Mouse (Mus musculus): ENCODE data around the gene Fbxw7. TPM values are rescaled to one million over a fixed set of nuclear protein-coding genes. Genes with fewer than 3 reads are reported as not detected.

Gene Fbxw7
- polyA plus RNA-seq, 1 experiment: 11.6 TPM

DNA sequence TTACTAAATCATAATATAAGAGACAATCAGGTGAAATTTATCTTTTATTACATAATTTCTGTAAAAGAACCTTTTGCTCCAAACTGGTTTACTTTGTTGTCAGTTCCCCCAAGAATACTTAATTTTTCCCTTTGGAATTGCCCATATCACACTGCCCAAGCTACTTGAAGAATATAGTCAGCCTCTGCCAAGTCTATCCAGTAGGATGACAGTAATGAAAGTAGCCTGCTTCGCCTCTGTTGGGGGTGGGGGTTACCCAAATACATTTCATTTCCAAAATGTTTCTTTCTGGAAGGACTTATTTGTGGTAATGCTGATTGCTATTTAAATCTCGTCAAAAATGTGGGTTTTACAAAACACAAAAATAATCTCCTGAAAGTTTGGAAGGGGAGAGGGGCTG lies 136.6 kb downstream of the Fbxw7 start:
- no peak for DNase-seq (ENCODE audit: low spot score)

DNA sequence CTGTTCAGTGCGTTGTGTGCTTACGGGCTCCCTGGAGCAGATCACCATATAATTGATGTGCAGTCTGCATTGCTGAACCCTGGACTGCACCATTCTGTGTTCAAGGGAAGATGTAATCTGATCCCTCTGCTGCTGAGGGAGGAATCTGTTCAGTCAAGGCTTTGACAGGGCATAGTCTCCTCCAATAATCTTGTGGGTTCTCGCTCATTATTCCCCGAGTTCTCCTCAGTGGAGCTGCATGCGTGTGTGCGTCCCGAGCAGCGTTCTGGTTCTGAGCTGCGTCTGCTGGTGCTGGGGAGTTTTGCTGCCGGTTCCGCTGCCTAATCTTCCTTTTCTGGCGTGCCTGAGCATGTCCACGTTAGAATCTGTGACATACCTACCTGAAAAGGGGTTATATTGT lies 137.1 kb downstream of the Fbxw7 start:
- peak; percentile 28 for DNase-seq (ENCODE audit: low spot score)

DNA sequence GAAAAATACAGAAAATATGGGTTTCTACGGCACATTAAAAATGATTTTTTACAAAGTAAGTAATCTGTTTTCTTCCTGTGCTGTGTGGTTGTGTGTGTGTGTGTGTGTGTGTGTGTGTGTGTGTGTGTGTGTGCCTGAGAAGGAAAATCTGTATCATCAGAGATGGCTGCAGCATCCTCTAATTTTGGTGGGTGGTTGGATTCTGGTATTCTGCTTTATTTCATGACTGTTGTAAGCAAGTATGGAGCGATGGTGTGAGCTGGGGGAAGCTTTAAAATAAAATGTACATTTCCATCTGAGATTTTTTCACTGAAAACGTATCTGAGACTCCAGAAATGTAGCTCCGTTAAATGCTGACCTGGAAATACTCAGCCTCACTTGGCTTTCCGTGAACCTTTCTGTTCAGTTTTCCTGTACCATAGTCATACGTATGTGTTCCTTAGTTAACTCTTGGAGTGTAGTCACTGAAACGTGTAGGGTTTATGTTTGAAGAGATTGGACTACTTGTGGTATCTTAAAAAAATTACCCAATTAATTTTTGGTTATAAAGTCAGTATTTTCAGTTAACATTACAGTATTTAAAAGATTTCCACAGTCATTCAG lies 137.6 kb downstream of the Fbxw7 start:
- no peak for DNase-seq (ENCODE audit: low spot score)

DNA sequence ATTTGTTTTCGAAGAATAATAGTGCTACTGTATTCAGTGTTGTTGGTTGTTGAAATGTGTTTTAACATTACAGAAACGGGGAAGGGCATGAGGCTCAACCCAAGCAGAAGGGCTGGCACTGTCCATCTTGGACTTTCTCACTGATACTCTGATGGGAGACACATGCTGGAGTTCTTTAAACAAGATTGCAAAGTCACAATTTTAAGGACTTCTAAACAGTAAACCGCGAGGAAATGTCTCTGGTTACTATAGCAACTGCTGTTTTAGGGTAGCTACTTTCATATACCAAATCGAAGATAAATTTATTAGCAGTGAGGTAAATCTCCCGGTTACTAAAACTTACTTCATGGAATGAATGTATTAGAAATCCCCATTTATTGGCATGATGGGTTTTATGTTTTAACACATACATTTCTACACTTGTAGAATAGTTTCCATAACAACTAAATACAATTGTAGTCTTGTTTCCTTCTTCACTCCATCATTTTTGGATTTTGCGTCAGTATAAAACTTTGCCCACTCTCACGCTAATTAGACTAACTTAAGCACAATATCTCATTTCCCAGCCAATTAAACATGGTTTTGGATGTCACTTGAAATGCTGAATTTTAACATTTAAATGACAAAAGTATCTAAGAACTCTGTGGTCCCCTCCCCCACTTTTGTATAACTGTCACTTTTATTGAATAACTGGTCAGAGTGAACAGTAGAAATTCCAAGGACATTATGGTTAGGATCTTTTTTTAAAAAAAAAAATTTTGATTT lies 140.1 kb downstream of the Fbxw7 start:
- DNase-seq (ENCODE audit: low spot score): no peak

DNA sequence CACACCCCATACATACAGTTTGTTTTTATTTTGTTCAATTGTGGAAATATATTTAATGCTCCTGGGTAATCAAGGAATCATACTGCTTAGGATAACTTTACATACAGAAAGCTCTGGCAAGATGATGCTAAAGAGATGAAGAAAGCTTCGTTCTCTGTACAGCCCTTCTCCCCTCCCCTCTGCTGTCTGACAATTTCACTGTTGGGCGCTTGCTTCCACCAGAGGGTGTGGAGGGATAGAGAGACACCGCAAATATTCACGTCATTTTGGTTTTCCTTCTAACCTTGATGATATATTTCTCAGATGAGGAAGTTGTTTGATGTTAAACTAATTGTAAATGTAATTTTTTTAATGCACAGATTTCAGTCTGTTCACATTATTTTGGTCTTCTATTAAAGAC lies 140.8 kb downstream of the Fbxw7 start:
- DNase-seq (ENCODE audit: low spot score): no peak

DNA sequence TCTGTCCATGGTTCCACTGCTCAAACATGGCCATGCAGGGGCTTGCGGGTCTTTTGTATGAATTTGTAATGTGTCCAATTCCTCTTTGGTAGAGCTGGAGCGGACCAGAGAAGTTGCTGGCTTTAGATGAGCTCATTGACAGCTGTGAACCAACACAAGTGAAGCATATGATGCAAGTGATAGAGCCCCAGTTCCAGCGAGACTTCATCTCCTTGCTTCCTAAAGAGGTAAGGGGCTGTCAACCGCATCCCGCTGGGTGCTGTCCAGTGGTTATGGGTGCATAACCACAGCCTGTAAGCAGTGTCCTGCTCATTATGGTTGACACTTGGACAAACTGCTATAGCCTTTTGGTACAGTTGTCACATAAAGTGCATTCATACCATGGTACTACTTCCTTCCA lies 150.1 kb downstream of the Fbxw7 start:
- no peak for DNase-seq (ENCODE audit: low spot score)

DNA sequence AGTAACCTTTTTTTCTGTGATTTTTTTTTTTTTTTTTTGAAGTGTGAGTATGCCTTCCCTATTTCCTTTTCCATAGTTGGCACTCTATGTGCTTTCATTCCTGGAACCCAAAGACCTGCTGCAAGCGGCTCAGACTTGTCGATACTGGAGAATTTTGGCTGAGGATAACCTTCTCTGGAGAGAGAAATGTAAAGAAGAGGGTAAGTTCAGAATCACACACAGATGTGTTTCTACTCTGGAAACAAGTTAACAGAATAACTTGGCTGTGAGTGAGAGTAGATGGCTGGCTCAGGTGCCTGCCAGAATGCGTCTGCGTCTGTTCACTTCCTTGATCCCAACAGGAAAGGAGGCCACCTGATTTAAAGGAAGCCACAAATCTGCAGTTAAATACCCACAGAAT lies 152.3 kb downstream of the Fbxw7 start:
- no peak for DNase-seq (ENCODE audit: low spot score)

DNA sequence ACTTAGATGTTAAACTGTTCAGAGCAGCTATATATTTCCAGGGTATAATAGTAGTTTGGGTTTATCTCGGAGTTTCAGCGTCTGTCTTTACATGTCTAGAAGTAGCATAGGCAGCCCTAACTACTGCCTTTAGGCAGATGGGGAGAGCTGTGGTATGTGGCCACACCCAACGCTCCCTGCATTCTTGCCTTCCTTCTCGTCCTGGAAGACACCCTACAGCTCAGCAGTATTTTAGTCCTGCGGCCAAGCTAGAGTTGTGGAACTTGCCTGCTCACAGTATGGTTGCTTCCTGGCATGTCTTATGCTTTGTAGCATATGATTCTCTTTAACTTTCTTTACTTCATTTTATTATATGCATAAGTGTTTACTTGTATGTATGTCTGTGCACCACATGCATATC lies 156.5 kb downstream of the Fbxw7 start:
- DNase-seq (ENCODE audit: low spot score): no peak

DNA sequence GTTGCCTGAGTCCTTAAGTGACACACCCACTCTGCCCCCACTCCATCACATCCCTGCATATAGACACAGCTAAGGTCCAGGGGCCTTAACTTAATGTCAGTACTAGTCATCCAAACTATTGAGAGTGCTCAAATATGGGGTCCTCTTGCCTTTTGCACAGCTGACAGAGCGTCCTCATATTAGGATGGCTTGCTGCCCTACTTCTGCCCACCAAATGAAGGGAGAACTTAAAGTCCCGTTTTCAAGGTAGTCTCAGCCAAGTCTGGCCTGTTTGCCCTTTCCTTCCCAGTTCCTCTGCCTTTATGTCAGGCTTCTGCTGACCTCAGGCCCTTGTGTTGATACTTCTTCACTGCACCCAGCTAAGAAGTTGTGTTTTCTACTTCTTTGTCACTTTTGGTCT lies 157.8 kb downstream of the Fbxw7 start:
- no peak for DNase-seq (ENCODE audit: low spot score)

DNA sequence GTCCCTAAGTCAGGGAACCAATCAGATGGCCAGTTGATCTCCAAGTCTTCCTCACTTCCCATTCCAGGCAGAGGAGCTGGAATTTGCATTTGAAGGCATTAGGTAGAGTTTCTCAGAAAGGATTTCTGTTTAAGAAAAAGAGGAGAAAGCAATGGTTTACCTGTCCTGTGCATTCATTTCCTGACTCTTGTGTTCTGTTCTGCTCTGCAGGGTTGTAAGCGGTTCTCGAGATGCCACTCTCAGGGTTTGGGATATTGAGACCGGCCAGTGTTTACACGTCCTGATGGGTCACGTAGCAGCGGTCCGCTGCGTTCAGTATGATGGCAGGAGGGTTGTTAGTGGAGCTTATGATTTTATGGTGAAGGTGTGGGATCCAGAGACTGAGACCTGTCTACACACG lies 159.1 kb downstream of the Fbxw7 start:
- DNase-seq (ENCODE audit: low spot score): no peak

DNA sequence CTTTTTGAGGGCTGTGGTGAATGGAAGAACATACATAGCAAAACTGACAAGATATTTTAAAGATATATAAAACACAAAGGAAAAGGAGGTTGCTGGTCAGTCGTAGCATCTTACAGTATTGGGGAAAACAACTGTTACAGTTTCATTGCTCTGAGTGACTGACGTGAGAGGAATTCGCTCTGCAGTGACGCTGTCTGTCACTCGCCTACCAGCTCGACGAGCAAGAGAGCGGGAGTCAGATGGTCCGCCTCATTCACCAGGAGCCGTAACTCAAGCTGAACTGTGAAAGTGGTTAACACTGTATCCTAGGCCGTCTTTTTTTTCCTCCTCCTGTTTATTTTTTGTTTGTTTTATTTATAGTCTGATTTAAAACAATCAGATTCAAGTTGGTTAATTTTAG lies 163.6 kb downstream of the Fbxw7 start:
- DNase-seq (ENCODE audit: low spot score): no peak

DNA sequence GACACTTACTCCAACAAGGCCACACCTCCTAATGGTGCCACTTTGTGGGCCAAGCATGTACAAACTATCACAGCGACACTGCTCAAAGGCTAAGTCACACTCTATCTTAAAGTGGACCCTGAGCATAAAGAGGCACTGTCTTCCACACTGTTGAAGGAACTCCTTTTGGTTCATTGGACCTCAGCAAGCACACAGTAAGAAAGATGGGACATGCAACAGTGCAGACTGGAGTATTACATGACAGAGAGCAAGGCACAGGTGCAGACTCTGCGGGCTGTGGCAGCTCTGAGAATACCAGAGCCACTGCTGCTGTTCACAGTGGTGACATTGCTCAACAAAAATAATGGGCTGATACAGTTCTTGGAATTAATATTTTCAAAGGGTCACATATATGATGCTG lies 165.1 kb downstream of the Fbxw7 start:
- no peak for DNase-seq (ENCODE audit: low spot score)

DNA sequence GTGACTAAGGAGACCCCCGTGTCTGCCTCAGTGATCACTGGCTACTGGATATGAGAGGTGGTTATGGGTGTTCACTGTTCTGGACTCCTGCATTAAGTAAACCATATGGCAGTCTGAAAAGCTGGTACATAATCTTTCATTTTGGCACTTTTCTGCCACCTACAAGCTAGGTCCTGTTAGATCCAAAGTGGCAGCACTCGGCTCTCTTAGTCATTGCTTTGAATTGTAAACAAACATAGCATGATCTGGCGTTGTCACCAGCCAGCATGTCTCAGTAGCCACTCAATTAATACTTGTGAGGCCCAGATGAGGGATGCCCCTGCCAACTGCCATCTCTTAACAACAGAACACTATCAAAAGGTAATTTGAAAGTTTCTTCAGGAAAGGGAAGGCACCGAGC lies 167.6 kb downstream of the Fbxw7 start:
- no peak for DNase-seq (ENCODE audit: low spot score)

DNA sequence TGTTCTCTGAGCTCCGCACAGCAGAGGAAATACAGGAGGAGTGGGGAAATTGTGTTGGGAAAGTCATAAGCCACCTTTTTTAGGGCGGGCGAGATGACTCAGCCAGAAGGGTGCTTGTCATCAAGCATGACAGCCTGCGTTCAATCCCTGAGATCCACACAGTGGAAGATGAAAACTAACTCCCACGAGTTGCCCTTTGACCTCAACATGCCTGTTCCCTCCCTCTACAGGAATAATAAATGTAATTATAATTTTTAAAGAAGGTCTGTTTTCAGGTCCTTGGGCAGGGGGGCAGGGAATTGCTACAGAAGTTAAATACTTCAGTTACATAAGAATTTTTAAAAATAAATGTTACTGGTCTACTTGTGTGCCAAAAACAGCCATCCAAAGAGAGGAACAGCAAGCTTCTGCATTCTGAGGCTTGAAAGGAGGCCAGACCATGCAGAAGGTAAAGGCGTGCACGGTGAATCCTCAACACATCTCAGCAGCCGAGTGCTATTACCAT lies 170.1 kb downstream of the Fbxw7 start:
- DNase-seq (ENCODE audit: low spot score): no peak

DNA sequence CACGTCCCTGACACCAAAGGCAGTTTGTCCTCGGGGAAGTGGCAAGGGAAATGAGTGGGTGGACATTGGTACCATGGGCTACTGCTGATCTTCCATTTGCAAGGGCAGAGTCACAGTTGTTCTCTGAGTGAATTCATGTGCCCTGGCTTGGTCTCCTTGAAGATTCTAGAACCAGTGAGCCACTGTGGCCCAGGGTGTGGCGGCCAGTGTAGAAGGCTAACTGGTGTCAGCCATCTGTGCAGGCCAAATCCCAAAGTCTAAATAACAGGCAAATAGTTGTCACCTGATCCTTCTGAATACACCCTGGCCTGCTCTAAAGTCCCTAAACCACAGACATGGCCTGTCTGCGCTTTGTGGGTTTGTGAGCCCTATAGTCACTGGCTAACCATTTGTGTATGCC lies 173.8 kb downstream of the Fbxw7 start:
- DNase-seq (ENCODE audit: low spot score): no peak

DNA sequence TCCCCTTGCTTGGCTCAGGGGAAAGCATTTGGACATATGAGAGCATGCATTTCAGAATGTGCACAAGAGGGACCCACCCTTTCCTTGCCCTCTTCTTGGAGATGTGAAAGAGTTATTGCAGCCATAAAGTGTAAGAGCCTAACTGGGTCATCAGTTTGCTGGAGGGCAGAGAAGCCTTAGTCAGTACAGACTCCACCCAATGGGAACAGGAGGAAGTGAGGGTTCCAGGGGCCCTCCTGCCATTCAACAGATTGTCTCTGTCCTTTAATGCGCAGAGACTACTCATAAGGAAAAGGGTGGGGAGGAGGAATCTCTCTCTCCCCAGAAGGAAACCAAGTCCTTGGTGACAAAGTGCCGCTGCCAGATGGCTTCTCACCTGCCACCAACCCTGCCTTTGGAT lies 190.2 kb downstream of the Fbxw7 start:
- no peak for DNase-seq (ENCODE audit: low spot score)

DNA sequence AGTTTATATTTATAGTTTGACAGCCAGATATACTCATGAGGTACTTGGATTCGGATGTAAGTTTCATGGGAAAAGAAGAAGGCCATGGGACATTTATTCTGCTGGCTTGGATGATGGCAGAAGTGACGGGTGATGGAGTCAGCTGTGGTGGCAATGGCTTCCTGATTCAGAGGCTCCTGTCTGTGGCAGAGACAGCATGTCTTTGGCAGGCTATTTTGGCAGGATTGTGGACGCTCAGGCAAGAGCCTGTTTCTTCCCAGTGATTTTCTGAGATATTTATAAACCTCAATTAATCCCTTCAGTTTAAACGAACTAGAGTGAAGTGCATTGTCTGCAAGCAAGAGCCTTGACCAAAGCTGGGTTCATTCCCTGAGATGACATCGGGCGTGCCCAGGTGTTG lies 197.8 kb downstream of the Fbxw7 start:
- DNase-seq (ENCODE audit: low spot score): no peak

DNA sequence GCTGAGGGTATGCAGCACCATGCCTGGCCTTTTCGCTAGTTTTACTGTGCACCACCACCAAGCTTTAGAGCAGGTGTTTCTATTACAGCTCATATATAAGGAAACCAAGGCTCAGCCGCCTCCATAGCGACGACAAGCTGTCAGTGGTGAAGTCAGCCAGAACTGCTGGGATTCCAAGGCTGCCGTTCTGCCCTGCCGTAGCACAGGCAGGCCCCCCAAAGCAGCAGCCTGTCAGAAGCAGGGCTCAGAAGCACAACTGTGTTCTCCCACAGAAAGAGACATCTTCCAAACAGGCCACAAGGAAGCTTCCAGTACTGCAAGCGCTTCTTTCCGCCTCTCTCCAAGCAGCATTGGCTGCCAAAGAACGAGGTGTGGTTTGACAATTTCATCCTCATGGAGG lies 200.6 kb downstream of the Fbxw7 start:
- no peak for DNase-seq (ENCODE audit: low spot score)

DNA sequence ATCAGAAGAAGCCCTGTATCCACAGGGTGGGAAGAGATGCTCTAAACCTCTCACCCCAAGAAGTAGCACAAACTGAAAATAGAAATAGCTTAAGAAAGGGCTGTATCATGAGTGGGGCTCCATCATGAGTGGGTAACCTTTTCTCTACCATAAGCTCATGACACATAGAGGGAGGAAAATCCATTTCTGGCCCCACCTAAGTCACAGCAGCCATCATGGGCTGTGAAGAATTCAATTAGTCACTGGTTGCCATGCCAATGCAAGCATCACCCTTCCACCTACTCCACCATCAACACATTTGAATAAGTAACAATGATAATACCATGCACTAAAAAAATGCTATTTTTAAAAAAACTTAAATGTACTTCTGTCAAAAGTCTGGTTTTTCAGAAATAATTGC lies 205.1 kb downstream of the Fbxw7 start:
- no peak for DNase-seq (ENCODE audit: low spot score)

DNA sequence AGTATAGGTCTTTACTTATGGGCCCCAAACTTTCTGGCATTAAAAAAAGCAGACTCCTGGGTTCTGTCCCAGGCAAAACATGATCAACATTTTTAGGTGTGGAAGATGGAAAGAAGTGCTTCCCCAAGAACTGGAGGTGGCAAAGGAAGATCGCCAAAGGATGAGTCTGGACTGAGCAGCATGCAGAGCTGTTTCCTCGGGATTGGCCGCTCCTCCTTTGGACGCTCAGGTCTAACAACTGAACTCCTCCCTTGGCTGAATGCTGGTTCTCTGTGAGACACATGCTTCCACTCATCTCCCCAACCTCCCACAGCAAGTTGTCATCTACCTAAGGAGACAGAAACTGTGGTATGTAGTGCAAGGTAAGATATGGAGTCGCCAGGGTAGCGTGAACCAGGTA lies 206.7 kb downstream of the Fbxw7 start:
- no peak for DNase-seq (ENCODE audit: low spot score)

DNA sequence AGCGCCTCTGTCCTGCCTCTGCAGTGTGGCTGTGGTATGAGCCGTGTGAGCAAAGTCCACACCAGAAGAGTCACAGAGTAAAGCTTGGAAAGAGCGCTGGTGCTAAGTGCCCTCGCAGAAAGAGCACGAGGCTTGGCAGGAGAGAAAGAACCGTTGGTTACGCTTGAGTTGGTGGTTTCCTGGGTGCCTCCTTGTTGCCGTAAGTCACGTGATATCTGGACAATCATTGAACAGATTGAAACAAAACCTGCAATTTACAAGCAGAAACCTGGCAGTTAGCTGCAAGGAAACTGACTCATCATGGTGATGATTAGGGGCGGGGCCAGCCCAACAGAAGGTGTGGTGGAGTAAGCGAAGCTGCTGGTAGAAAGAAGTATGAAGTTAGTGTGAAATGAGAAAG lies 207.7 kb downstream of the Fbxw7 start:
- DNase-seq (ENCODE audit: low spot score): no peak

DNA sequence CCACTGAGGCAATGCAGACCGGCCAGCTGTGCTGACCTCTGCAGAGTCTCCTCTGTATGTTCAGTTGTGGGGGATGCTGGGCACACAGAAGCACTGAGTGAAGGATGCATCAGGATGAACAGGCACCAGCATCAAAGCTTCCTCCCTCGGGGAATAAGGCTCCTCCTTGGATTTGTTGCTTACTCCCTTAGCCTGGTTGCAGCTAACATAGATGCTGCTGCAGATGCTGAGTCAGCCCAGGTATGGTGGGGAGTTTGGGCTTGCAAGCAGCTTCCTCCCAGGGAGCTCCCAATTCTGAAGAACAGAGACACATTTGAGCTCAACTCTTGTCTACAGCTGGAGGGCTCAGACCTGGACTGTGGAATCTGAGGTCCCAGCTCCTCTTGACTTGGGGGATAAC lies 209.2 kb downstream of the Fbxw7 start:
- DNase-seq (ENCODE audit: low spot score): no peak

DNA sequence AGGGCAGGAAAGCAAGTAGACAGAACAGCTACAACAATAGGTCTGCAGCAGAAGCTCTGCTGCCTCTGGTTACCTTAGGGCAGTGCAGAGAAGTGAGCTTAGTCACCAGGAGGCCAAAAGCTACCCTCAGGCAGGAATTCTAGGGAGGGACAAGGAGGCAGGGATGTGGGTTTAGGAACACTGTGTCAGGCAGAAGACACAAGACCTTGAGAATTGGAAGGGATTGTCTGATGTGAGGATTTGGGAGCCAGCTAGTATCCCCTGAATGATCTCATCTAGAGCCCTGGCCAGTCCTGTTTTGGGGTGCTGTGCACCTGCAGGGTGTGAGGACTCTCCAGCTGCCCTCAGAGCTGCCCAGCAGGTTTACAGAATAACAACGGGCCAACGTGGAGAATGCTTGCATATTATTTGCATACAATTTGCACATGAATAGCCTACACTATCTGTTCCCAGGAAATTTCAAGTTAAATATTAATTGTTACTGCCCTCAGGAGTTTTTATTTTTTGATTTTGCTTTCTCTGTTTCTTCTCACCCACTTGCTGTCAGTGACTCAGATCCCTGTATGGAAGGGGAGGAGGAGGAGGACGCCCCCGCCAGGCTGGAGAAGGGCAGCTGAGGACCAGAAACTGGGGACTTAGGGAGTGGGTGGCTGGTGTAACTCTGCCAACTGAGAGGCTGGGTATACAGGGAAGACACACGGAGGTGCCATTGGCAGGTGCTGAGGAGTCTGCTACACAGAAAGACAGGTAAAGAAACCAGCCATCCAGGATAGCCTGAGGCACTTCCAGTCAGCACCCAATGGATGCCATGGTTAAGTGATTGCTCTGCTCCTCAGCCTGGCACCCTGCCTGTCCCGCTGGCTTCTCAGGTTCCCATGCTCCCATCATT lies 210.0 kb downstream of the Fbxw7 start:
- no peak for DNase-seq (ENCODE audit: low spot score)

Measured in urinary bladder, adult 2 months (tissue).